Mouse (Mus musculus) liver, embryonic 14.5 days (tissue): ENCODE measurements at regions not wholly inside any gene's neighbourhood (a gene's known extent, or its start where the extent isn't known, plus 50 kb on each side); places are given as distances from the start of the nearest gene placed in this dataset.

Experiments used
- CTCF ChIP-seq: IDR thresholded peaks from 2 replicates; pipeline ENCODE4 v1.5.1; 2016; ENCODE audit warnings: antibody characterized with exemption, low read depth, control low read depth
- EP300 ChIP-seq: IDR thresholded peaks from 2 replicates; pipeline ENCODE4 v1.6.1; 2016; ENCODE audit warnings: antibody characterized with exemption, low read depth

- TF ChIP-seq CTCF (no peak), EP300 (no peak)
Measured at GRCm38 (mm10) chr7:73618758-73619416, 77.3 kb upstream of the Chd2 start.
